Mouse (Mus musculus): ENCODE data around the gene B4galnt3.

Gene B4galnt3

GRCm38 (mm10) chr6:120275301-120275700 is 19.1 kb downstream of the B4galnt3 start:
- in situ Hi-C loops (cut with MboI; ENCODE audit: low sequenced_read_pairs) = no loop called here

- in situ Hi-C loops (cut with MboI; ENCODE audit: low sequenced_read_pairs) = no loop called here
Observed at GRCm38 (mm10) chr6:120274887-120275286, 19.5 kb downstream of the B4galnt3 start.

- in situ Hi-C loops (cut with MboI; ENCODE audit: low sequenced_read_pairs) = no loop called here
Observed at GRCm38 (mm10) chr6:120274181-120274580, 20.2 kb downstream of the B4galnt3 start.

DNA sequence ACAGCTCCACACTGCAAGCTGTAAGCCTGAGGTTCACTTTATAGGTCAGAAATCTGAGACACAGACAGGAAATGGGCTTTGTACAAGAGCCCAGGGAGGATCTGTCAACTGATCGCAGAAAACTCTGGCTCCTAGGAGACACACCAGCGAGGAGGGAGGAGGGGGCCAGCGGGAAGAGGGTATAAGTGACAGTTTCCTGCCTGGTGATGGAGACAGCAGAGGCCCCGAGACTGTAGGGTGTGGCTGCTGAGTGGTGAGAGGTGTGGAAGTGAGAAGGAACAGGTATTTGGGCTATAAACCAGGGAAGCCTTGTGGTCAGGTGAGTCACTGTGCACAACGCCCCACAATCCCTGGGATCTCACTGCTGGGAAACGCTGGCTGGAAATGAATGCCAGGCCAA is 30.2 kb downstream of the B4galnt3 start:
- in situ Hi-C loops (cut with MboI; ENCODE audit: low sequenced_read_pairs) = no loop called here

DNA sequence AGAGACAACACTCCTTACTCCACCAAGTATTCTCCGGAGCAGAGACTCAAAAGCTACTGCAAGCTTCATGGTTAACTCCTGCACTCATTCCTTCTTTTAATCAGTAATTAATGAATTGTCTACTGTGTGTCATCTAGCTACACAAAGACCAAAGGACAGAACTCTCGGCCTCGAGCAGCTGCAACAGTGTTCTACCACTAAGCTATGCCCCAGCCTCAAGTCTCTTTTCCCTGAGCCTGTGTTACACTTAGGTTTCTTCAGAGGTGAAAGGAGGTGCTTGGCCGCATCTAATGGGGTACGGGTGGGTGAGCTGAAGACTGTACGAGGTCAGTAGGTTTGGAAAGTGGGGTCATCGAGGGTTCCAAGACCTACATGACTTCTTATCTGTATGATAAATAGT is 30.8 kb downstream of the B4galnt3 start:
- in situ Hi-C loops (cut with MboI; ENCODE audit: low sequenced_read_pairs) = no loop called here

DNA sequence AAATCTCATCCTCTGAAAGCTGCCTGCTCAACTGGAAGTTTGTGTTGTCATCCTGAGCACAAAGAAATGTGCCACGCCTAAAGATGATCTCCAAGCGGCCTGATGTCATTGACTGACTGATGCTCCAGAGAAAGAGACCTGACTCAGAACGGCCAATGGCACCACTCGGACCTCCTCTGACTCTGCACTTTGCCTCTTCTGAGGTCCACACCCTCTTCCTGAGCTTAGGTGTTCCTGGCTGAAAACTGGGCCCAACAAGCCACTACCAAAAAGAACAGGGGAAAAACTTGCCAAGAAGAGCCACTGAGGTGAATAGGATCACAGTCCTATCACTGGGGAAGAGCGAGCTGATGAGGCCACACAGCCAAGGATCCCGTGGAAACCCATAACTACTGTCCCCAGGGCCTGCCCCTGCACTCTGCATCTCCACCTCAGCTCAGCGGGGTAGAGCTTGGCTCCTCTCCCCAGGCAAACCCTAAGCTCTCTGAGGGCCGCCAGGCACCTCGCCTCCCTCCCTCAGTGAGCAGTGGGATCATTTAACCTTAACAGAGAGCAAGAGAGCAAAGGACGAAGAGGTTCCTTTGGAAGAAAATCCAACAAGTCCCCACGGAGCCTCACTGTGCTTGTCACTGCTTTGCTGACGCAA is 31.4 kb downstream of the B4galnt3 start:
- in situ Hi-C loops (cut with MboI; ENCODE audit: low sequenced_read_pairs) = no loop called here

- in situ Hi-C loops (cut with MboI; ENCODE audit: low sequenced_read_pairs) = no loop called here
Observed at GRCm38 (mm10) chr6:120259481-120259880, 34.9 kb downstream of the B4galnt3 start.

DNA sequence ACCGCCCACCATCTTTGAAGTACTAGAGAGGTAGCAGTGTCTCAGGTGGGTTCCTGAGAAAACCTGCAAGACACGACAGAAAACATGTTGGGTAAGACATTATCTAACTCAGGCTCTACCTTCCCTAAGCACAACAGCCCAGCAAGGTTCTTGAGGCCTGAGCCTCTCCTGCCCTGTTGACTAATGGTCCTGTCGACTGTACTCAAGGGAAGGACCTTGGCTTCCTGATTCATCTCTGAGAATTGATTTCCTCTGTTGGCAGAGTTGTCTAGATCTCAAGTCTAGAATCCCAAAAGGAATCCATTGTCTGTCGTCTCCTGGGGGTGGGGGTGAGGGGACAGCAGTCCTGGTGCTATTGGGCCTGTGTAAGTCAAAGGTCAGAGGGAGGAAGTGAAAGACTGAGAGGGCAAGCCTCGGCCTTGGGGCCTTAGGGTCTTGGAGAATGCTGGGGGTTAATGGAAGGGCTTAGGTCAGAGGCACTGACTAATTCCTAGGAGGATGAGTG is 37.9 kb downstream of the B4galnt3 start:
- in situ Hi-C loops (cut with MboI; ENCODE audit: low sequenced_read_pairs) = no loop called here

DNA sequence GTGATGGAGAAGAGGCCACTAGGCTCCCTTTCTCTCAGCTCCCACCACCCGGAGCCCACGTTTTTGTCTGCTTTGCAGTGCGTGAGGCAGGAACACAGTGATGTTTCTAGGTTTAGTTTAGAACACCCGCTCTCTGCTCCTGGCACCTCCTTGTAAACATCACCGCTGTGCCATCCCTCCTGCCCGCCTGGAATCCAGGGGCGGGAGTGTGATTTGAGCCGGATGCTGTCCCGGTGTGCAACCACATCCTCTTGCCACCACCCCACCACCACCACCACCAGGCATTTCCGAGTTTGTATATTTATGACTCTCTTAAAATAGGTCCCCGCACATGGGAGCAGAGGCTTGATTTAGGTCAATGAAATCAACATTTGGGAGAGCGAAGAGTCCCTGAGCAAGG is 38.7 kb downstream of the B4galnt3 start:
- in situ Hi-C loops (cut with MboI; ENCODE audit: low sequenced_read_pairs) = no loop called here

- in situ Hi-C loops (cut with MboI; ENCODE audit: low sequenced_read_pairs) = no loop called here
Observed at GRCm38 (mm10) chr6:120255144-120255543, 39.2 kb downstream of the B4galnt3 start.

GRCm38 (mm10) chr6:120254640-120255039 is 39.7 kb downstream of the B4galnt3 start:
- in situ Hi-C loops (cut with MboI; ENCODE audit: low sequenced_read_pairs) = no loop called here

DNA sequence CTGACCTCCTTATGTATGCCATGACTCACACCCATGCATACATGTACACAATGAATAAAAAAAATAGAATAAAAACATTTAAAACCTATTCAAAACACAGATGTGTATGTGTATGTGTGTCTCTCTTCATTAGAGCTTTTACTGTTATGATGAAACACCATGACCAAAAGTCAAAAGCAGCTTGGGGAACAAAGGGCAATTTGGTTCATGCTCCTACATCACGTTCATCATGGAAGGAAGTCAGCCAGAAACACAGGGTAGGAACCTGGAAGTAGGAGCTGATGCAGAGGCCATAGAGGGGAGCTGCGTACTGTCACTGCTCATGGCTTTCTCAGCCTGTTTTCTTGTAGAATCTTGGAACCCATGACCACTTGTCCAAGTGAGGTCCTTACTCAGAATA is 41.6 kb downstream of the B4galnt3 start:
- in situ Hi-C loops (cut with MboI; ENCODE audit: low sequenced_read_pairs) = no loop called here

- in situ Hi-C loops (cut with MboI; ENCODE audit: low sequenced_read_pairs) = no loop called here
Observed at GRCm38 (mm10) chr6:120251010-120251409, 43.3 kb downstream of the B4galnt3 start.

DNA sequence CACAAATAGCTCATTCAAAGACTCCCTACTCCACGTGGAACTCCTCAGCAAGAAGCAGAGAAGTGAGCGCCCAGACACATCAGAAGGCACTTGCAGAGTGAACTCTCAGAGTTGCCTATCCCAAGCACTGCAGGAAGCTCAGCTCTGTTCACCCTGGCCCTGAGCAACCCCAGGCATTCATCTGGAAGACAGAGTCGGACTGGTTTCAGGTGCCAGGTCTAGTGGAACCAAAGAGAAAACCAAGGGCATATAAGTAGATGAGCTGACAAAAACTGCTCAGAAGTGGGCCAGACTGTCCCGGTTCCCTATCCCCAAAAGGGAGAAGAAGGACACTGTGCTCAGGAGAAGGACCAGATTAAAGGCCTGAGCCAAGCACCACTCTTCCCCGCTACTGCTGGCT is 44.5 kb downstream of the B4galnt3 start:
- in situ Hi-C loops (cut with MboI; ENCODE audit: low sequenced_read_pairs) = no loop called here

GRCm38 (mm10) chr6:120246676-120247075 is 47.7 kb downstream of the B4galnt3 start:
- in situ Hi-C loops (cut with MboI; ENCODE audit: low sequenced_read_pairs) = no loop called here

GRCm38 (mm10) chr6:120243250-120243649 is 51.1 kb downstream of the B4galnt3 start:
- in situ Hi-C loops (cut with MboI; ENCODE audit: low sequenced_read_pairs) = no loop called here

DNA sequence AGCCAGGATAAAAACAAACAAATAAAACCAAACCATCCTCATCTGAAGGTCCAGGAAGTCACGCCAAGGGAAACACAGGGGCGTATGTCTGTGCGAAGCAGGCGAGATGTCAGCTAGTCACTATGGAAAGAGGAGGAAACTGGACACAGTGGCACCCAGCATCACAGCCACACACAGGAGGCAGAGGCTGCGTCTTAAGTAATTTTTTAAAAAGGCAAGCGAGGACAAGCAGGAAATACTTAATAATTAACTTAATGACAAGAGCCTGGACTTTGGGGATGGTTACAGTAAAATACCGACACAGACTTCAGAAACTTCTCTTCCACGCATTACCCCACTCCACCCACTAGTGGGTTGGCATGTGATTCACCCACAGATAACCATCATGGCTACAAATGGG is 51.8 kb downstream of the B4galnt3 start:
- in situ Hi-C loops (cut with MboI; ENCODE audit: low sequenced_read_pairs) = no loop called here

- in situ Hi-C loops (cut with MboI; ENCODE audit: low sequenced_read_pairs) = no loop called here
Observed at GRCm38 (mm10) chr6:120241453-120241852, 52.9 kb downstream of the B4galnt3 start.

DNA sequence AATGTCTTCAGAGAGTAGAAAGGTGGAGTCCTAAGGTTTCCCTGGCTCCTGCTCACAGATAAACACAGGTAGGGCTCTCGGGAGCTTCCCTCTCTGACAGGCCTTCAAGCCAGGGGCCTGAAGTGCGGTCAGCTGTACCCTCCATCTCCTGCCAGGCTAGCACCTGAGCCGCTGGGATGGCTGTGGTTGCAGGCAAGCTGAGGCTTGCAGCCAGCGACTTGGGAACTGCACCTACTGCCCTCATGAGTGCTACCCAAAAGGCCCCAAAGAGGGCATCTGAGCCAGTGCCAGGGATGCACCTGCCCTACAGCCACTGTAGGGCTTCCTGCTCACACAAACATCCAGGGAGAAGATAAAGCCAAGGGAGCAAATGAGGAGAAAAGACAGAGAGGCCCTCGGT is 53.9 kb downstream of the B4galnt3 start:
- in situ Hi-C loops (cut with MboI; ENCODE audit: low sequenced_read_pairs) = no loop called here

GRCm38 (mm10) chr6:120235874-120236273 is 58.5 kb downstream of the B4galnt3 start:
- in situ Hi-C loops (cut with MboI; ENCODE audit: low sequenced_read_pairs) = no loop called here

GRCm38 (mm10) chr6:120232885-120233284 is 61.5 kb downstream of the B4galnt3 start:
- in situ Hi-C loops (cut with MboI; ENCODE audit: low sequenced_read_pairs) = no loop called here

- in situ Hi-C loops (cut with MboI; ENCODE audit: low sequenced_read_pairs) = no loop called here
Observed at GRCm38 (mm10) chr6:120230441-120230840, 63.9 kb downstream of the B4galnt3 start.

DNA sequence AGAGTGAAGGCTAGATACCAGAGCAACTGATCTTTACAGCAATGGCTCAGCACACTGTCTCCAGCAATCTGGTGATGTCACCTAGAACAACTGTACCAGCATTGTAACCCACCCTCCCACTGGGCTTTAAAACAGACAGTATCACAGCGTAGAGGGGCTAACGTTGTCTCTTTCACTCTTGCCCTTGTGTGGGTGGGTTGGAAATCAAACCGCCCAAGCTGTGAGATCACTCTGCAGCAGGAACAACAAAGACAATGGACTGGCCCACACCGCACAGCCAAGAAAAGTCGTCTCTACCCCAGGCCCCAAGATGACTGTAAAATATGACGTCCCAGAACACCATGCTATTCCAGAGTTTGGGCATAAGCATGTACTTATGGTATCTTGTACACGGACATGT is 64.6 kb downstream of the B4galnt3 start:
- in situ Hi-C loops (cut with MboI; ENCODE audit: low sequenced_read_pairs) = no loop called here
